Mouse (Mus musculus) layer of hippocampus, adult 2 months (tissue): ENCODE measurements around the gene Nsmce3. TPM values are rescaled to one million over a fixed set of nuclear protein-coding genes. Genes with fewer than 3 reads are reported as not detected.

Experiments used
- DNase-seq, 2 experiments: peaks; one replicate each; pipeline ENCODE4 v3.0.0; 2022; ENCODE audit warnings: low spot score in 2 of 2
- H3K27ac ChIP-seq: fragments of 200-600 bp; 2 replicates; pipeline ENCODE4 v1.8.1; 2022
- H3K4me3 ChIP-seq: fragments of 200-600 bp; 2 replicates; pipeline ENCODE4 v1.8.1; 2022; ENCODE audit warnings: mild to moderate bottlenecking
- CTCF ChIP-seq: fragments of 200-600 bp; conservative IDR thresholded peaks from 2 replicates; pipeline ENCODE4 v1.8.1; 2022; ENCODE audit warnings: antibody characterized with exemption, mild to moderate bottlenecking, moderate library complexity
- total RNA-seq, 2 experiments: library from RNA; stranded (reverse); gene quantifications; 2 replicates each; pipeline ENCODE4 v1.2.3; 2021

The Nsmce3 gene
- total RNA-seq, 2 experiments from 2014 or later, result 16.8 to 19.0 TPM

DNA sequence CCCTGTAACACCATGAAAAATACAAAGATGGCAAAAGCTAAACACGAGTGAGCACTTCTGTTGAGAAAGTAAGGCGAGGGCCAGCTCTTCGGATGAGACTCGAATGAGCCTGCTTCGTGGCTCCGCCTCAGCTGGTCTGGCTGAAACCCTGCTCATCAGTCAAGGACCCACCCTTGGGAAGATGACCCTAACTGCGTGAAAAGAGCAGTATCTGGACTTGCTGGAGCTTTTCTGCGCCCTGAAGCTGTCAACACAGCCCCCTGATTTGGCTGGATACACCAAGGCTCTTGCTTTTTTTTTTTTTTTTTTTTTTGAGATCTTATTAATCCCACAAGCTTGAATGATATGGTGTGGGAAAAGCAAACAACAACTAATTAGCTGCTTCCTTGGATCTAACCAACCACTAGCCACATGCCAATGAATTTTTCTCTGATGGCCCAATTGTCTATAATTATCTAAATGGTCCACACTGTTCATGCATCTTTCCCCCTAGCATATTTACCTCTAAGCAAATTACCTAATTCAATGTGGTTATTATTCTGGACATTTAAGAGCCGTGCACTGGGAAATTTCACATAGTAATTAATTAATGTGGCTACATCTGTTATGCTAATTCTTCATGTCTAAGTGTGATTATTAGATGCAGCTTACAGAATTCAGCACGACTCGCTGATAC is 11.5 kb upstream of the Nsmce3 start:
- TF ChIP-seq CTCF, result no peak
- DNase-seq, result no peak
- H3K27ac ChIP-seq, result no peak overlapping the region
- no peak overlapping the region for H3K4me3 ChIP-seq

GRCm38 (mm10) chr7:64882243-64882642 is 9.4 kb upstream of the Nsmce3 start:
- Histone ChIP-seq H3K27ac (no peak overlapping the region), H3K4me3 (no peak overlapping the region)
- TF ChIP-seq CTCF, result no peak
- no peak for DNase-seq

DNA sequence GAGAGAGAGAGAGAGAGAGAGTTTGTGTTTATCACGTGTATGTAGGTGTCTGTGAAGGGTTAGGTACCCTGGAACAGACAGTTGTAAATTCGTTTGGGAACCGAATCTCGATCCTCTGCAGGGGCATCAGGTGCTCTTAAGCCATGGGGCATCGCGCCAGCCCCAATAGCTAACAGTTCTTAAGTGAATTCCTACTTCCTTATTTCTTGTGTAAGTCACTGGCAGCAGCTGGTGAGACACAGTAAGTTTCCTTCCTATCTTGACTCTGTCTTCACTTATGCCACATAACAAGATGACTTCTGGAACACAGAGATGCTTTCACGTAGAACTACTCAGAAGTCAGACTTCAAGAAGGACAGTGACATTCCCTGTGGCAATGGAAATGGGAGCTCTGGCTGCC is 8.6 kb upstream of the Nsmce3 start:
- DNase-seq, result no peak
- no peak for TF ChIP-seq CTCF
- no peak overlapping the region for H3K27ac ChIP-seq
- H3K4me3 ChIP-seq, result no peak overlapping the region

- DNase-seq, result no peak
- TF ChIP-seq CTCF, result no peak
- Histone ChIP-seq H3K27ac (no peak overlapping the region), H3K4me3 (no peak overlapping the region)
Measured at GRCm38 (mm10) chr7:64880415-64880814, 7.6 kb upstream of the Nsmce3 start.

DNA sequence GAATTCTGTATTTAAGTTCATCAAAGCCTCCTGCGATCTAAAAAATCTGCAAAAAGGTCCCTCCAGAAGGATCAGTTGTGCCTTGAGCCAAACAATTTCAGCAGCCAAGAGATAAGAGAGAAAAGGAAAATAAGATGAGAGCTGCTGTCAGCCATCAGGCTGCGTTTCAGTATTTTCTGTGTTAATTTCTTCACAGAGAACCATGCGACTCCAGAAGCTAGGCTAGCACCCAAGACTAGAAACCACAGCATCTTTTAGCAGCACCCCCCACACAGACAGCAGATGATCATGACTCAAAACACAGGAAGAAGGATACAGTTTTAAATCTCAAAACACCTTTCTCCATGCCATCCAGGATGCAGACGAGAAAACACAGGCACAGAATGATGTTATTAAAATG is 2.1 kb upstream of the Nsmce3 start:
- no peak for TF ChIP-seq CTCF
- Histone ChIP-seq H3K27ac (peak overlapping the region; percentile 28), H3K4me3 (no peak overlapping the region)
- DNase-seq, result peak in 1 of 2 experiments; percentile 42

- no peak for DNase-seq
- Histone ChIP-seq H3K27ac (peak overlapping the region; percentile 94), H3K4me3 (peak overlapping the region; percentile 83)
- no peak for TF ChIP-seq CTCF
Measured at GRCm38 (mm10) chr7:64873266-64873665, 469 bp upstream of the Nsmce3 start.

DNA sequence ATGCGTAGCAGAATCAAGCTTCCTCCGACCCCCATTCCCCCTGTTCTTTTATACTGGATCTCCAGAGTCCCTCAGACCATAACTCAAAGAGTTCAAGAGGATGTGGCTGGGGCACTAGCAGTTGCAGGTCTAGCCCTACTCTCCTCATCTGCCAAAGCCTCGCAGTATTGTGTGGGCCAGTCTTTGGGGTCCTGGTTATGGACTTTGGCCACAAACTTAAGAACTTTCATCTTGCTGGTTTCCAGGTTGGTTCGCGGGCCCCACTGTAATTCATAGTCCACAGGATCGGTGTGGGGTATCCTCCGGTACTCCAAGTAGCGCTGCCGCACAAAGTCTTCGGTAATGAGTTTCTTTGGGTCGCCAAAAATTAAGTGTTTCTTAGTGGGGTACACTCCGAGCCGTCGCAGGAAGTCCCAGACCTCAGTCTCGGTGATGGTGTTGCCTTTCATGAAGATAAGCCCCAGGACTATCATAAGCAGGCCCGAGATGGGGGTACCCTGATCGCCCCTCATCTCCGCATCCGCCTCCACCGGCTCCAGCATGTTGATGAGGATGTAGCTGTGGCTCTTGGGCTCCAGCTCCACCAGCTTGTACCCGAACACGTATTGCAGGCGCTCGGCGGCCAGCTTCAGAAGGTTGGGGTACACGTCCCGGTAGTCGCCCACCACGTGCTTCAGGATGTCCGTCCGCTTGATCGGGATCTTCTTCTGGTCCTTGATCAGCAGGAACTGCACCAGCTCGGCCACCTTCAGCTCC is 632 bp downstream of the Nsmce3 start:
- TF ChIP-seq CTCF, result no peak
- peak overlapping the region; percentile 94 for H3K27ac ChIP-seq
- H3K4me3 ChIP-seq, result peak overlapping the region; percentile 83
- peak in 1 of 2 experiments; percentile 42 for DNase-seq

DNA sequence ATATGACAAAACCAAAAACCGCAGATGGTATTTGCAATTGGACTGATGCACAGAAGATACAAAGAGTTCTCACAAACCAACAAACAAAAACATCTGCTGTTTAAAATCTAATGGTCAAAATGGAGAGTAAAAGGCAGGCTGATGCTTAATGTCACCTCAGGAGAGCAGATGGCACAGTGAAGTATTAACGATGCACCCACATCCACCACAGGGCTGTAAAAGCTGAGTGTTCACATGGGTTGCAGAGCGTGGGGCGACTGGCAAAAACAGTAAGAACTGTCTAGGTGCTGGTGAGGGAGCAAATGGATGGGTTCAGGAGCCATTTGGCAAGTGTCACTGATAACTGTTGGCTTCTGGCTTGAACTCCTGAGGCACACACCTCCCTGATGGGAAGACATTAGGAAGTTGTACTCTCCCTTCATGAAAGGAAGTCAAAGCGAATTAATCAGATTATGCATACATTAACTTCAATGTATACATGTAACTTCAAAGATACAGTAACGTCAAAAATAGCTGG is 3.2 kb downstream of the Nsmce3 start:
- TF ChIP-seq CTCF, result no peak
- Histone ChIP-seq H3K4me3 (peak overlapping the region; percentile 83), H3K27ac (peak overlapping the region; percentile 94)
- DNase-seq, result no peak

DNA sequence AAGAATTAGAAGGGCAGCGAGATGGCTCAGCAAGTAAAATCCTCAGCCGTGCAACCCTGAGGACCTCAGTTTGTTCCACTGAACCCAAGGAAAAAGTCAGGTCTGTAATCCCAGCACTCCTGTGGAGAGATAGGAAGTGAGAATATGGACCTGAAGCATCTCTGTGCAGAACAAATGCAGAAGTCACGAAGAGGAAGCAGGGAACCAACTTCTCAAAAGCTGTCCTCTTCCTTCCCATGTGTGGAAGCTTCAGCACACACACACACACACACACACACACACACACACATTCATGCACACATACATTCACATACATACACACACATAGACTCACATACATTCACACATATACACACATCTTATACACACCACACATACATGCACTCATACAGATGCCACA is 9.3 kb downstream of the Nsmce3 start:
- Histone ChIP-seq H3K27ac (no peak overlapping the region), H3K4me3 (no peak overlapping the region)
- no peak for DNase-seq
- TF ChIP-seq CTCF, result no peak

- TF ChIP-seq CTCF, result no peak
- Histone ChIP-seq H3K4me3 (no peak overlapping the region), H3K27ac (no peak overlapping the region)
- DNase-seq, result no peak
Measured at GRCm38 (mm10) chr7:64862978-64863377, 9.8 kb downstream of the Nsmce3 start.

DNA sequence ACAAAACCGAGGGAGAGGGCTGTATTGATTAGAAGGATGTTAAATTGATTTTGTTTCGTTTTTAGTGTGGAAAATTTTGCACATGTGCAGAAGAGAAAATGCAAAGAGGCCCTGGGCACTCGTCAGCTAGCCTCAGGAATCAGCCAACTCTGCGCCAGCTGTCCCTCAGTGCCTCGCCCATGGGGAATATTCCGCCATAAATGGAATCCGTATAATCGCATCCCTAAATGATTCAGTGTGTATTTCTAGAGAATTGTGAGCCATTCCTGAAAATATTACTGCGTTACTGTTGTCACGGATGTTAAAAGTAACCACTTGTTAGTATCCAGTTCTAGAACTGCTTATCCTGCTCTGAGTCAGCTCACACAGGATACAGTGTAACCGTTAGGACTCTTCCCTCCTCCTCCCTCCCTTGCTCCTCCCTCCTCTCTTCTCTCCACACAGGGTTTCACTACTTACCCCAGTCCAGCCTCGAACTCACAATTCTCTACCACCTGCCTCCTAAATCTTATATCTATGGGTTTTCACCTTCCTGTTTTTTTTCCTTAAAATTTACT is 16.2 kb downstream of the Nsmce3 start:
- peak overlapping the region; percentile 46 for H3K4me3 ChIP-seq
- no peak for DNase-seq
- TF ChIP-seq CTCF, result no peak
- H3K27ac ChIP-seq, result peak overlapping the region; percentile 77

GRCm38 (mm10) chr7:64855976-64856375 is 16.8 kb downstream of the Nsmce3 start:
- H3K27ac ChIP-seq, result peak overlapping the region; percentile 77

GRCm38 (mm10) chr7:64855389-64855927 is 17.3 kb downstream of the Nsmce3 start:
- no peak overlapping the region for H3K27ac ChIP-seq
- TF ChIP-seq CTCF, result no peak
- no peak for DNase-seq
- no peak overlapping the region; the same call in 1 of the 2 replicates for H3K4me3 ChIP-seq

More at GRCm38 (mm10) chr7:64855976-64856375, 16.8 kb downstream of the Nsmce3 start:
- TF ChIP-seq CTCF, result no peak
- no peak for DNase-seq
- peak overlapping the region; percentile 46 for H3K4me3 ChIP-seq
